Mouse (Mus musculus) forebrain, embryonic 16.5 days (tissue): ENCODE data around the gene Ints14. TPM values are rescaled to one million over a fixed set of nuclear protein-coding genes. Genes with fewer than 3 reads are reported as not detected.

Source experiments
- ATAC-seq: fragments of 200-750 bp; cut with Nextera tagmentation; 2 replicates; pipeline ENCODE4 v1.8.0; 2017; ENCODE audit warnings: mild to moderate bottlenecking, moderate library complexity
- H3K27ac ChIP-seq: fragments of 300-500 bp; sonication (generic); 2 replicates; pipeline ENCODE4 v1.5.1; 2014; ENCODE audit warnings: low read length, control low read depth
- H3K27me3 ChIP-seq: fragments of 300-500 bp; sonication (generic); replicated peaks from 2 replicates; pipeline ENCODE4 v1.6.1; 2014; ENCODE audit warnings: low read length; ENCODE audit not compliant: control insufficient read depth, insufficient read depth
- H3K36me3 ChIP-seq: fragments of 300-500 bp; sonication (generic); 2 replicates; pipeline ENCODE4 v1.6.1; 2014; ENCODE audit not compliant: control insufficient read depth, insufficient read depth
- H3K4me1 ChIP-seq: fragments of 300-500 bp; sonication (generic); replicated peaks from 2 replicates; pipeline ENCODE4 v1.6.1; 2014; ENCODE audit warnings: low read length; ENCODE audit not compliant: control insufficient read depth, insufficient read depth
- H3K4me2 ChIP-seq: fragments of 300-500 bp; sonication (generic); 2 replicates; pipeline ENCODE4 v1.6.1; 2014; ENCODE audit warnings: mild to moderate bottlenecking, low read length, control low read depth
- H3K4me3 ChIP-seq: fragments of 300-500 bp; sonication (generic); replicated peaks from 2 replicates; pipeline ENCODE4 v1.5.1; 2014; ENCODE audit warnings: mild to moderate bottlenecking, low read length, control low read depth
- H3K9ac ChIP-seq: fragments of 300-500 bp; sonication (generic); replicated peaks from 2 replicates; pipeline ENCODE4 v1.6.1; 2014; ENCODE audit warnings: low read depth, low read length, control low read depth
- H3K9me3 ChIP-seq: fragments of 300-500 bp; sonication (generic); 2 replicates; pipeline ENCODE4 v1.6.1; 2016; ENCODE audit warnings: low read length; ENCODE audit not compliant: control insufficient read depth
- WGBS: fragments of 180-500 bp; shearing (Covaris S2); extraction: QIAGEN DNeasy Blood & Tissue Kit; methylation state at CpG from one replicate; pipeline ENCODE4 v1.1.7; 2014; 5-methylcytosine and 5-hydroxymethylcytosine counted together
- polyA plus RNA-seq: library from polyadenylated mRNA; unstranded; fragments of >200 nt; fragmentation: Nextera tagmentation; extraction: Ambion mirVana; gene quantifications from 2 replicates; pipeline ENCODE4 v1.2.1, GENCODE M21; 2015

The Ints14 gene
- polyA plus RNA-seq, 1 experiment from 2014 or later = 43.2 TPM

- Histone ChIP-seq H3K4me2 (no peak overlapping the region), H3K27ac (no peak overlapping the region), H3K4me1 (peaks cover 5% of the 10 kb centered on the region), H3K27me3 (no peaks in the 10 kb centered on the region), H3K9ac (no peak overlapping the region), H3K36me3 (peaks cover 11% of the 10 kb centered on the region), H3K4me3 (no peak overlapping the region), H3K9me3 (no peaks in the 10 kb centered on the region)
- no peak for ATAC-seq
- WGBS = 85% methylated on average over 8 of the region's 8 CpGs
Measured at GRCm38 (mm10) chr9:65010632-65011031, 49.9 kb downstream of the Ints14 start.

GRCm38 (mm10) chr9:65011304-65011703 lies 50.6 kb downstream of the Ints14 start:
- Histone ChIP-seq H3K9ac (no peak overlapping the region), H3K36me3 (peaks cover 6% of the 10 kb centered on the region), H3K4me3 (no peak overlapping the region), H3K4me1 (peaks cover 11% of the 10 kb centered on the region), H3K27ac (no peak overlapping the region), H3K4me2 (no peak overlapping the region), H3K9me3 (no peaks in the 10 kb centered on the region), H3K27me3 (no peaks in the 10 kb centered on the region)
- no peak for ATAC-seq
- 57% methylated on average over 6 of the region's 6 CpGs for WGBS

- H3K36me3 ChIP-seq = no peaks in the 10 kb centered on the region
- no peaks in the 10 kb centered on the region for H3K9me3 ChIP-seq
- no peak overlapping the region for H3K9ac ChIP-seq
- H3K27me3 ChIP-seq = no peaks in the 10 kb centered on the region
- H3K27ac ChIP-seq = peak overlapping the region; percentile 11; the same call in 1 of the 2 replicates
- WGBS = 66% methylated on average over 7 of the region's 7 CpGs
- H3K4me1 ChIP-seq = peaks cover 51% of the 10 kb centered on the region
- H3K4me3 ChIP-seq = no peak overlapping the region
- H3K4me2 ChIP-seq = no peak overlapping the region
- ATAC-seq = no peak
Measured at GRCm38 (mm10) chr9:65015461-65016222, 54.9 kb downstream of the Ints14 start.

- no peak overlapping the region for H3K9ac ChIP-seq
- no peaks in the 10 kb centered on the region for H3K27me3 ChIP-seq
- no peaks in the 10 kb centered on the region for H3K9me3 ChIP-seq
- H3K27ac ChIP-seq = peak overlapping the region; percentile 45; the same call in 1 of the 2 replicates
- no peak overlapping the region; the same call in 1 of the 2 replicates for H3K4me2 ChIP-seq
- peaks cover 51% of the 10 kb centered on the region for H3K4me1 ChIP-seq
- no peak for ATAC-seq
- 71% methylated on average over 4 of the region's 4 CpGs for whole genome bisulfite sequencing
- no peak overlapping the region for H3K4me3 ChIP-seq
- no peaks in the 10 kb centered on the region for H3K36me3 ChIP-seq
Measured at GRCm38 (mm10) chr9:65016241-65016977, 55.7 kb downstream of the Ints14 start.

- Histone ChIP-seq H3K9me3 (no peaks in the 10 kb centered on the region), H3K27ac (peak overlapping the region; percentile 45; the same call in 1 of the 2 replicates), H3K9ac (no peak overlapping the region), H3K4me1 (peaks cover 55% of the 10 kb centered on the region), H3K36me3 (no peaks in the 10 kb centered on the region), H3K27me3 (no peaks in the 10 kb centered on the region), H3K4me2 (no peak overlapping the region), H3K4me3 (no peak overlapping the region)
- ATAC-seq = no peak
- WGBS = 79% methylated on average over 16 of the region's 16 CpGs
Measured at GRCm38 (mm10) chr9:65016978-65017827, 56.5 kb downstream of the Ints14 start.

GRCm38 (mm10) chr9:65017896-65018295 lies 57.2 kb downstream of the Ints14 start:
- no peak overlapping the region for H3K9ac ChIP-seq

GRCm38 (mm10) chr9:65018588-65019121 lies 58.0 kb downstream of the Ints14 start:
- H3K4me3 ChIP-seq = no peak overlapping the region
- H3K4me1 ChIP-seq = peaks cover 60% of the 10 kb centered on the region
- ATAC-seq = no peak
- no peaks in the 10 kb centered on the region for H3K36me3 ChIP-seq
- 0 out of 2 replicates have a peak overlapping the region, but pooled peaks have one; percentile 23 for H3K9ac ChIP-seq
- H3K27ac ChIP-seq = no peak overlapping the region
- no peaks in the 10 kb centered on the region for H3K9me3 ChIP-seq
- H3K4me2 ChIP-seq = peak overlapping the region; percentile 58
- WGBS = 75% methylated on average over 3 of the region's 3 CpGs
- no peaks in the 10 kb centered on the region for H3K27me3 ChIP-seq

More at GRCm38 (mm10) chr9:65017896-65018295, 57.2 kb downstream of the Ints14 start:
- Histone ChIP-seq H3K27ac (no peak overlapping the region), H3K27me3 (no peaks in the 10 kb centered on the region), H3K4me3 (no peak overlapping the region), H3K36me3 (no peaks in the 10 kb centered on the region), H3K4me1 (peaks cover 60% of the 10 kb centered on the region), H3K9me3 (no peaks in the 10 kb centered on the region), H3K4me2 (no peak overlapping the region)
- no peak for ATAC-seq
- 81% methylated on average over 4 of the region's 4 CpGs for WGBS

- peaks cover 60% of the 10 kb centered on the region for H3K4me1 ChIP-seq
- 46% methylated on average over 3 of the region's 3 CpGs for WGBS
Measured at GRCm38 (mm10) chr9:65019146-65019545, 58.4 kb downstream of the Ints14 start.

More at GRCm38 (mm10) chr9:65019146-65019545, 58.4 kb downstream of the Ints14 start:
- no peak overlapping the region for H3K9ac ChIP-seq
- no peaks in the 10 kb centered on the region for H3K27me3 ChIP-seq
- no peak overlapping the region for H3K27ac ChIP-seq
- H3K9me3 ChIP-seq = no peaks in the 10 kb centered on the region
- no peak for ATAC-seq
- H3K4me3 ChIP-seq = no peak overlapping the region
- H3K4me2 ChIP-seq = peak overlapping the region; percentile 58
- no peaks in the 10 kb centered on the region for H3K36me3 ChIP-seq
